Mouse (Mus musculus) fibroblast of lung, adult 2 months (primary cell): ENCODE measurements at regions not wholly inside any gene's neighbourhood (a gene's known extent, or its start where the extent isn't known, plus 50 kb on each side); places are given as distances from the start of the nearest gene placed in this dataset.
"Not testable (repeated sequence)": the region's sequence is repeated elsewhere in the genome, so short reads cannot be mapped to it uniquely, and the experiment has no call there.

Experiments
- DNase-seq: peaks from one replicate; pipeline ENCODE4 v3.0.0-alpha.2; 2011; ENCODE audit warnings: low read depth

- DNase-seq, result no peak
Measured at GRCm38 (mm10) chr13:115911524-115912459, 397.7 kb downstream of the Isl1 start.

GRCm38 (mm10) chr13:115910866-115911449 lies 398.5 kb downstream of the Isl1 start:
- DNase-seq, result no peak

GRCm38 (mm10) chr13:115880616-115881015 lies 428.9 kb downstream of the Isl1 start:
- peak; percentile 84 for DNase-seq

GRCm38 (mm10) chr13:115860480-115860879 lies 449.0 kb downstream of the Isl1 start:
- no peak for DNase-seq

GRCm38 (mm10) chr13:115856632-115857031 lies 452.9 kb downstream of the Isl1 start:
- no peak for DNase-seq

- no peak for DNase-seq
Measured at GRCm38 (mm10) chr13:115852689-115853356, 456.7 kb downstream of the Isl1 start.

- DNase-seq, result no peak
Measured at GRCm38 (mm10) chr13:115843121-115843520, 466.4 kb downstream of the Isl1 start.

- DNase-seq, result peak; percentile 13
Measured at GRCm38 (mm10) chr13:115836203-115836768, 473.2 kb downstream of the Isl1 start.

GRCm38 (mm10) chr13:115825191-115825590 lies 484.3 kb downstream of the Isl1 start:
- no peak for DNase-seq

GRCm38 (mm10) chr13:115822527-115822926 lies 487.0 kb downstream of the Isl1 start:
- DNase-seq, result no peak

GRCm38 (mm10) chr13:115814211-115814610 lies 495.3 kb downstream of the Isl1 start:
- no peak for DNase-seq

- DNase-seq, result no peak
Measured at GRCm38 (mm10) chr13:115799294-115799693, 510.2 kb downstream of the Isl1 start.

- no peak for DNase-seq
Measured at GRCm38 (mm10) chr13:115751271-115751670, 558.2 kb downstream of the Isl1 start.

GRCm38 (mm10) chr13:115742080-115742479 lies 567.4 kb downstream of the Isl1 start:
- DNase-seq, result not testable (repeated sequence)

GRCm38 (mm10) chr13:115727986-115728385 lies 581.5 kb downstream of the Isl1 start:
- no peak for DNase-seq

GRCm38 (mm10) chr13:115725356-115725952 lies 584.0 kb downstream of the Isl1 start:
- DNase-seq, result no peak

GRCm38 (mm10) chr13:115719276-115719675 lies 590.2 kb downstream of the Isl1 start:
- DNase-seq, result no peak

GRCm38 (mm10) chr13:115718859-115719258 lies 590.6 kb downstream of the Isl1 start:
- DNase-seq, result no peak

GRCm38 (mm10) chr13:115696197-115696596 lies 594.4 kb upstream of the Itga1 start:
- no peak for DNase-seq

GRCm38 (mm10) chr13:115687426-115687825 lies 585.7 kb upstream of the Itga1 start:
- no peak for DNase-seq

GRCm38 (mm10) chr13:115679591-115679990 lies 577.8 kb upstream of the Itga1 start:
- DNase-seq, result no peak

GRCm38 (mm10) chr13:115676836-115677235 lies 575.1 kb upstream of the Itga1 start:
- DNase-seq, result no peak
